Mouse (Mus musculus) MEL (cell line): ENCODE measurements around the gene Maip1. TPM values are rescaled to one million over a fixed set of nuclear protein-coding genes. Genes with fewer than 3 reads are reported as not detected.
A peak's percentile ranks its signal among the peaks of the same experiment; 100 is the strongest.

Source experiments
- DNase-seq: peaks from one replicate; pipeline ENCODE4 v3.0.0; 2011; ENCODE audit warnings: low read depth, low spot score
- H3K27ac ChIP-seq: 2 replicates; pipeline ENCODE4 v1.5.1; 2012; ENCODE audit warnings: low read depth, mild to moderate bottlenecking, control low read depth, low read length, moderate library complexity; ENCODE audit not compliant: control insufficient read depth
- H3K27me3 ChIP-seq, 2 experiments: fragments of 150-350 bp in 1 of 2; sonication (generic) in 1 of 2; 2 replicates each; pipeline ENCODE4 v1.6.1; 2012; ENCODE audit warnings: low read length in 2 of 2, mild to moderate bottlenecking in 2 of 2, improper control_type of control experiment in 1 of 2, moderate library complexity in 1 of 2; ENCODE audit not compliant: insufficient read depth in 2 of 2, control insufficient read depth in 1 of 2
- H3K36me3 ChIP-seq, 2 experiments: 2 replicates each; pipeline ENCODE4 v1.6.1; 2012 to 2014; ENCODE audit warnings: low read length in 2 of 2, improper control_type of control experiment in 1 of 2, inconsistent platforms in 1 of 2, mild to moderate bottlenecking in 1 of 2; ENCODE audit not compliant: insufficient read depth in 2 of 2, control insufficient read depth in 1 of 2
- H3K4me1 ChIP-seq, 2 experiments: fragments of 150-350 bp in 1 of 2; sonication (generic) in 1 of 2; 2 replicates each; pipeline ENCODE4 v1.6.1; 2012; ENCODE audit warnings: low read length in 2 of 2, improper control_type of control experiment in 1 of 2, mild to moderate bottlenecking in 1 of 2; ENCODE audit not compliant: insufficient read depth in 2 of 2, control insufficient read depth in 1 of 2
- H3K4me3 ChIP-seq, 2 experiments: fragments of 150-350 bp in 1 of 2; sonication (generic) in 1 of 2; 2 replicates each; pipeline ENCODE4 v1.5.1; 2012; ENCODE audit warnings: low read depth in 2 of 2, low read length in 2 of 2, mild to moderate bottlenecking in 2 of 2, moderate library complexity in 2 of 2, control low read depth in 1 of 2, improper control_type of control experiment in 1 of 2; ENCODE audit not compliant: control insufficient read depth in 1 of 2, insufficient read depth in 1 of 2
- H3K79me2 ChIP-seq: 2 replicates; pipeline ENCODE4 v1.6.1; 2012; ENCODE audit warnings: mild to moderate bottlenecking, low read length, moderate library complexity; ENCODE audit not compliant: control insufficient read depth, poor library complexity, insufficient read depth
- H3K9ac ChIP-seq: 2 replicates; pipeline ENCODE4 v1.6.1; 2012; ENCODE audit warnings: low read depth, mild to moderate bottlenecking, control low read depth, low read length, moderate library complexity; ENCODE audit not compliant: control insufficient read depth, poor library complexity, severe bottlenecking
- H3K9me3 ChIP-seq: fragments of 150-350 bp; sonication (generic); replicated peaks from 2 replicates; pipeline ENCODE4 v1.6.1; 2012; ENCODE audit warnings: mild to moderate bottlenecking, low read length, improper control_type of control experiment, moderate library complexity; ENCODE audit not compliant: insufficient read depth
- BHLHE40 ChIP-seq: IDR thresholded peaks from 2 replicates; pipeline ENCODE4 v1.6.1; 2012; ENCODE audit warnings: low read depth, mild to moderate bottlenecking, inconsistent platforms, low read length, improper control_type of control experiment, borderline replicate concordance
- CHD2 ChIP-seq: IDR thresholded peaks from 2 replicates; pipeline ENCODE4 v1.6.1; 2011; ENCODE audit warnings: low read length, improper control_type of control experiment
- CTCF ChIP-seq, 3 experiments: IDR thresholded peaks in 2 of 3; conservative IDR thresholded peaks in 1 of 3; 2 replicates each; pipeline ENCODE4 v1.5.1; 2011 to 2012; ENCODE audit warnings: low read length in 3 of 3, low read depth in 2 of 3, mild to moderate bottlenecking in 2 of 3, improper control_type of control experiment in 1 of 3, inconsistent platforms in 1 of 3, mixed read lengths in 1 of 3, moderate library complexity in 1 of 3; ENCODE audit not compliant: control insufficient read depth in 1 of 3, insufficient read depth in 1 of 3, poor library complexity in 1 of 3, severe bottlenecking in 1 of 3
- E2F4 ChIP-seq: IDR thresholded peaks from 2 replicates; pipeline ENCODE4 v1.6.1; 2011; ENCODE audit warnings: low read depth, low read length, improper control_type of control experiment, borderline replicate concordance
- ELF1 ChIP-seq: IDR thresholded peaks from 2 replicates; pipeline ENCODE4 v1.6.1; 2014; ENCODE audit warnings: low read depth, mild to moderate bottlenecking, inconsistent platforms, low read length, improper control_type of control experiment, moderate library complexity
- EP300 ChIP-seq, 2 experiments: IDR thresholded peaks; 2 replicates each; pipeline ENCODE4 v1.6.1; 2011; ENCODE audit warnings: improper control_type of control experiment in 2 of 2, low read length in 2 of 2, low read depth in 1 of 2, mild to moderate bottlenecking in 1 of 2
- ETS1 ChIP-seq: IDR thresholded peaks from 2 replicates; pipeline ENCODE4 v1.6.1; 2012; ENCODE audit warnings: low read depth, mild to moderate bottlenecking, inconsistent platforms, low read length, improper control_type of control experiment, moderate library complexity
- GABPA ChIP-seq: IDR thresholded peaks from 2 replicates; pipeline ENCODE4 v1.6.1; 2012; ENCODE audit warnings: low read depth, mild to moderate bottlenecking, inconsistent platforms, low read length, improper control_type of control experiment, moderate library complexity
- GATA1 ChIP-seq: IDR thresholded peaks from 2 replicates; pipeline ENCODE4 v1.6.1; 2011; ENCODE audit warnings: low read depth, low read length, improper control_type of control experiment
- HCFC1 ChIP-seq: IDR thresholded peaks from 2 replicates; pipeline ENCODE4 v1.6.1; 2012; ENCODE audit warnings: low read depth, mild to moderate bottlenecking, inconsistent platforms, low read length, improper control_type of control experiment, moderate library complexity
- JUND ChIP-seq: IDR thresholded peaks from 2 replicates; pipeline ENCODE4 v1.6.1; 2011; ENCODE audit warnings: low read depth, mild to moderate bottlenecking, improper control_type of control experiment, low read length
- MAFK ChIP-seq: IDR thresholded peaks from 2 replicates; pipeline ENCODE4 v1.6.1; 2011; ENCODE audit warnings: low read depth, mild to moderate bottlenecking, low read length, improper control_type of control experiment, borderline replicate concordance
- MAX ChIP-seq: IDR thresholded peaks from 2 replicates; pipeline ENCODE4 v1.6.1; 2011; ENCODE audit warnings: low read length, improper control_type of control experiment
- MAZ ChIP-seq: IDR thresholded peaks from 2 replicates; pipeline ENCODE4 v1.6.1; 2012; ENCODE audit warnings: low read depth, mild to moderate bottlenecking, inconsistent platforms, low read length, improper control_type of control experiment
- MEF2A ChIP-seq: IDR thresholded peaks from 2 replicates; pipeline ENCODE4 v1.6.1; 2014; ENCODE audit warnings: low read depth, mild to moderate bottlenecking, inconsistent platforms, low read length, improper control_type of control experiment; ENCODE audit not compliant: poor library complexity, insufficient replicate concordance, severe bottlenecking; ENCODE audit errors: extremely low read depth
- MYC ChIP-seq: IDR thresholded peaks from 2 replicates; pipeline ENCODE4 v1.6.1; 2011; ENCODE audit warnings: low read depth, mild to moderate bottlenecking, low read length, improper control_type of control experiment, moderate library complexity
- POLR2A ChIP-seq, 2 experiments: IDR thresholded peaks; 2 replicates each; pipeline ENCODE4 v1.6.1; 2011 to 2012; ENCODE audit warnings: low read length in 2 of 2, mild to moderate bottlenecking in 2 of 2, control low read depth in 1 of 2, improper control_type of control experiment in 1 of 2, low read depth in 1 of 2, moderate library complexity in 1 of 2; ENCODE audit not compliant: control insufficient read depth in 1 of 2, insufficient read depth in 1 of 2, poor library complexity in 1 of 2
- POLR2AphosphoS5 ChIP-seq: IDR thresholded peaks from 2 replicates; pipeline ENCODE4 v1.6.1; 2012; ENCODE audit warnings: low read depth, borderline replicate concordance, mild to moderate bottlenecking, inconsistent platforms, low read length, moderate library complexity, mixed read lengths
- RAD21 ChIP-seq: IDR thresholded peaks from 2 replicates; pipeline ENCODE4 v1.6.1; 2011; ENCODE audit warnings: mild to moderate bottlenecking, low read depth, low read length, improper control_type of control experiment
- RCOR1 ChIP-seq: IDR thresholded peaks from 2 replicates; pipeline ENCODE4 v1.6.1; 2012; ENCODE audit warnings: low read depth, mild to moderate bottlenecking, inconsistent platforms, low read length, improper control_type of control experiment
- SIN3A ChIP-seq: IDR thresholded peaks from 2 replicates; pipeline ENCODE4 v1.6.1; 2012; ENCODE audit warnings: low read length, improper control_type of control experiment, inconsistent platforms
- USF1 ChIP-seq: IDR thresholded peaks from 2 replicates; pipeline ENCODE4 v1.6.1; 2014; ENCODE audit warnings: low read depth, mild to moderate bottlenecking, inconsistent platforms, low read length, improper control_type of control experiment, moderate library complexity
- USF2 ChIP-seq, 2 experiments: IDR thresholded peaks; 2 replicates each; pipeline ENCODE4 v1.6.1; 2011 to 2012; ENCODE audit warnings: improper control_type of control experiment in 2 of 2, low read length in 2 of 2, borderline replicate concordance in 1 of 2, inconsistent platforms in 1 of 2, low read depth in 1 of 2, mild to moderate bottlenecking in 1 of 2; ENCODE audit not compliant: insufficient read depth in 1 of 2
- ZMIZ1 ChIP-seq: IDR thresholded peaks from 2 replicates; pipeline ENCODE4 v1.6.1; 2012; ENCODE audit warnings: low read depth, mild to moderate bottlenecking, inconsistent platforms, low read length, improper control_type of control experiment, moderate library complexity
- polyA plus RNA-seq, 2 experiments: library from polyadenylated mRNA; stranded (reverse) in 1 of 2; unstranded in 1 of 2; fragments of >175 nt in 1 of 2; fragments of >200 nt in 1 of 2; gene quantifications; 2 replicates each; pipeline versions ENCODE4 v1.2.1 to v1.2.4; 2012; ENCODE audit warnings: low replicate concordance in 2 of 2, low read depth in 1 of 2; ENCODE audit not compliant: insufficient read length in 2 of 2, insufficient read depth in 1 of 2, missing spikeins in 1 of 2
- total RNA-seq: library from RNA; depleted of rRNA; stranded (reverse); fragments of 300-350 nt; gene quantifications from 2 replicates; pipeline ENCODE4 v1.2.3, GENCODE M21; 2012

Maip1 gene
- total and polyA plus RNA-seq, 3 experiments: 8.8 to 10.2 TPM; not detected in 1

- H3K27ac ChIP-seq: no peak overlapping the region
- no peaks in the 10 kb centered on the region for H3K79me2 ChIP-seq
- H3K4me3 ChIP-seq: no peak overlapping the region
- DNase-seq: peak; percentile 14
- H3K9me3 ChIP-seq: no peaks in the 10 kb centered on the region
- no peaks in the 10 kb centered on the region for H3K4me1 ChIP-seq
- H3K27me3 ChIP-seq: no peaks in the 10 kb centered on the region
- no peak overlapping the region for H3K9ac ChIP-seq
- peaks cover 0 to 5% of the 10 kb centered on the region in 2 experiments; a peak in 2 of 4 replicates for H3K36me3 ChIP-seq
- TF ChIP-seq ZMIZ1 (no peak), MEF2A (no peak), EP300 (IDR thresholded peaks at IDR 0.05; ENCODE audit: low read depth in 1 of 2, low read length in 2 of 2) (no peak), MAX (no peak), HCFC1 (no peak), GABPA (no peak), BHLHE40 (no peak), ELF1 (no peak), SIN3A (no peak), MAFK (no peak), GATA1 (no peak), ETS1 (no peak), MAZ (no peak), MYC (no peak)
Observed at GRCm38 (mm10) chr1:57387876-57388275, 18.3 kb upstream of the Maip1 start.

GRCm38 (mm10) chr1:57388402-57389155 lies 17.5 kb upstream of the Maip1 start:
- H3K4me3 ChIP-seq: no peak overlapping the region
- no peaks in the 10 kb centered on the region for H3K9me3 ChIP-seq
- no peaks in the 10 kb centered on the region for H3K27me3 ChIP-seq
- peaks cover 0 to 6% of the 10 kb centered on the region in 2 experiments; a peak in 2 of 4 replicates for H3K36me3 ChIP-seq
- DNase-seq: no peak
- no peak overlapping the region for H3K27ac ChIP-seq
- no peaks in the 10 kb centered on the region for H3K79me2 ChIP-seq
- TF ChIP-seq USF2 (IDR thresholded peaks at IDR 0.05; ENCODE audit: borderline replicate concordance in 1 of 2, insufficient read depth in 1 of 2, low read depth in 1 of 2, low read length in 2 of 2) (no peak), POLR2AphosphoS5 (no peak), POLR2A (IDR thresholded peaks at IDR 0.05; ENCODE audit: control insufficient read depth in 1 of 2, insufficient read depth in 1 of 2, low read depth in 1 of 2, low read length in 2 of 2, poor library complexity in 1 of 2) (no peak), MEF2A (no peak), E2F4 (no peak), CHD2 (no peak), USF1 (no peak), RAD21 (no peak), RCOR1 (no peak), MAFK (no peak), MAZ (no peak), CTCF (IDR thresholded peaks at IDR 0.05 in 2 of 3, conservative IDR thresholded peaks at IDR 0.05 in 1 of 3; ENCODE audit: control insufficient read depth in 1 of 3, insufficient read depth in 1 of 3, low read depth in 2 of 3, low read length in 3 of 3, poor library complexity in 1 of 3, severe bottlenecking in 1 of 3) (no peak), JUND (no peak), ETS1 (no peak)
- H3K9ac ChIP-seq: no peak overlapping the region
- no peaks in the 10 kb centered on the region for H3K4me1 ChIP-seq
